Mouse (Mus musculus): ENCODE measurements around the gene Cd300e. TPM values are rescaled to one million over a fixed set of nuclear protein-coding genes. Genes with fewer than 3 reads are reported as not detected.

Cd300e gene
- polyA plus RNA-seq, 1 experiment from 2014 or later: 0.09 TPM

GRCm38 (mm10) chr11:115080886-115081285 lies 18.9 kb upstream of the Cd300e start:
- H3K27ac ChIP-seq: no peak overlapping the region
- H3K4me3 ChIP-seq: no peak overlapping the region
- no peak overlapping the region for H3K9ac ChIP-seq
- no peaks in the 10 kb centered on the region for H3K36me3 ChIP-seq
- 0 out of 2 replicates have a peak, but pooled peaks cover 2% of the 10 kb centered on the region for H3K4me1 ChIP-seq
- H3K9me3 ChIP-seq: no peaks in the 10 kb centered on the region
- 32% methylated on average over 13 of the region's 13 CpGs for WGBS
- no peak overlapping the region for H3K4me2 ChIP-seq
- no peak for ATAC-seq (ENCODE audit: insufficient number of reproducible peaks, low FRiP score, low TSS enrichment, low read depth)
- H3K27me3 ChIP-seq: peaks cover 16% of the 10 kb centered on the region

- Histone ChIP-seq H3K9ac (no peak overlapping the region), H3K27ac (no peak overlapping the region), H3K4me1 (0 out of 2 replicates have a peak, but pooled peaks cover 2% of the 10 kb centered on the region), H3K36me3 (no peaks in the 10 kb centered on the region), H3K9me3 (no peaks in the 10 kb centered on the region), H3K27me3 (peaks cover 3% of the 10 kb centered on the region; the same call in 1 of the 2 replicates), H3K4me2 (no peak overlapping the region), H3K4me3 (no peak overlapping the region)
- no peak for ATAC-seq (ENCODE audit: insufficient number of reproducible peaks, low FRiP score, low TSS enrichment, low read depth)
- 83% methylated on average over 5 of the region's 5 CpGs for WGBS
Measured at GRCm38 (mm10) chr11:115078680-115079079, 16.7 kb upstream of the Cd300e start.

DNA sequence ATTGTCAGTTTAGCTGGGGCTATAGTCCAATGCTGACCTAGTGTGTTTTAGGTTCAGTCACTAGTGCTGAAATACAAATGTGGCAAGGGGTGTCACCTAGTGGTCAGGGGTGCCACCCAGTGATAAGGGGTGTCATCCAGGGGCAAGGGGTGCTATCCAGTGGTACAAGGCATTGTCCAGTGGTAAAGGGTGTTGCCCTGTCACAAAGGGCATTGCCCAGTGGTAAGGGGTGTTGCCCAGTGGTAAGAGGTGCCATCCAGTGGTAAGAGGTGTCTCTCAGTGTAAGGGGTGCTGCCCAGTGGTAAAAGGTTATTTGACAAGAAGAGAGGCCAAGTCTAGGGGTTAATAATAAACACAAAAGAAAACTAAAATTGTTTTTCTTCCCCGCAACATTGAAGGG lies 15.5 kb upstream of the Cd300e start:
- 92% methylated on average over 1 of the region's 1 CpGs for WGBS
- Histone ChIP-seq H3K27me3 (no peaks in the 10 kb centered on the region), H3K9me3 (no peaks in the 10 kb centered on the region), H3K36me3 (no peaks in the 10 kb centered on the region), H3K4me1 (no peaks in the 10 kb centered on the region), H3K27ac (no peak overlapping the region), H3K4me2 (no peak overlapping the region), H3K9ac (no peak overlapping the region), H3K4me3 (no peak overlapping the region)
- no peak for ATAC-seq (ENCODE audit: insufficient number of reproducible peaks, low FRiP score, low TSS enrichment, low read depth)

DNA sequence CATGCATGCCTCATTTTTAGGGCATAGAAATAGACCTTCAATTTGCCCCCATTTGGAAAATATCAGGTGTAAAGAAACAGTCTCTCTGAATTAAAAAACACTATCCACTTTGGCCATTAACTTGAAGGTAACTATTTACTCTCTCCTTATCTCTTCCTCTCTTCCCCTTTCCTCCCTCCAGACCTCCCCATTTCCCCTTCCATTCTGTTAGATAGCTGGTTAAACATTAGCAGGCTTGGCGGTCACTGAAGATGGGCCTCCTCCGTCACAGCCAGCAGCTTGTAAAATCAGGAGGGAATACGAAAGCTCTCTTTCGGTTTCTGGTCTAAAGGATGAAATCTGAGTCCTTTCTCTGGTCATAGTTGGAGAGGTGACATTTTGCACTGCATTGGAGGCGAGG lies 13.9 kb upstream of the Cd300e start:
- no peak overlapping the region for H3K4me2 ChIP-seq
- ATAC-seq (ENCODE audit: insufficient number of reproducible peaks, low FRiP score, low TSS enrichment, low read depth): no peak
- no peak overlapping the region for H3K9ac ChIP-seq
- H3K4me3 ChIP-seq: no peak overlapping the region
- WGBS: 59% methylated on average over 5 of the region's 5 CpGs
- H3K27ac ChIP-seq: no peak overlapping the region
- H3K36me3 ChIP-seq: no peaks in the 10 kb centered on the region
- H3K9me3 ChIP-seq: no peaks in the 10 kb centered on the region
- peaks cover 8% of the 10 kb centered on the region; the same call in 1 of the 2 replicates for H3K4me1 ChIP-seq
- H3K27me3 ChIP-seq: no peaks in the 10 kb centered on the region; the same call in 1 of the 2 replicates

DNA sequence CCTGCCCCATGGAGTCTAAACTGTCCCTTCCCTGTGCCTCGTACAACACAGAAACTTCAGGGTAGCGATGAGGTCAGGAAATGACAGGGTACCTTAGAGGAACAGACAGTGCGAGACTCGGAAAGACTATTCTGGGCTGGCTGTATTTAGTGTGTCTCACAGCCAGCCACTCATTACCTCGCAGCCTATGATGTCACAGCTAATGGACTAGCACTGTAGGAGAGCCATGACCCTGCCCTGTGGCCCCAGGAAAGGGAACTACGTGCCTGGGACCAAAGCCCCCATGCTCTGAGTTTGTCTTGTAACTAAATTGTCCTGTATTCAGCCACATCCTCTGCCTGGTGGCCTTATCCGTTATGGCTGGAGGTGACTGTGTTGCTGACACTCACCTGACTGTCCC lies 13.4 kb upstream of the Cd300e start:
- Histone ChIP-seq H3K4me3 (no peak overlapping the region), H3K9ac (no peak overlapping the region), H3K9me3 (no peaks in the 10 kb centered on the region), H3K27ac (no peak overlapping the region), H3K36me3 (no peaks in the 10 kb centered on the region), H3K27me3 (no peaks in the 10 kb centered on the region; the same call in 1 of the 2 replicates), H3K4me2 (no peak overlapping the region), H3K4me1 (peaks cover 8% of the 10 kb centered on the region; the same call in 1 of the 2 replicates)
- 71% methylated on average over 7 of the region's 7 CpGs for WGBS
- no peak for ATAC-seq (ENCODE audit: insufficient number of reproducible peaks, low FRiP score, low TSS enrichment, low read depth)

- Histone ChIP-seq H3K36me3 (no peaks in the 10 kb centered on the region), H3K9ac (no peak overlapping the region), H3K4me1 (peaks cover 8% of the 10 kb centered on the region; the same call in 1 of the 2 replicates), H3K27ac (no peak overlapping the region), H3K4me2 (no peak overlapping the region), H3K4me3 (no peak overlapping the region), H3K27me3 (peaks cover 2% of the 10 kb centered on the region; the same call in 1 of the 2 replicates), H3K9me3 (no peaks in the 10 kb centered on the region)
- no peak for ATAC-seq (ENCODE audit: insufficient number of reproducible peaks, low FRiP score, low TSS enrichment, low read depth)
- 69% methylated on average over 5 of the region's 5 CpGs for WGBS
Measured at GRCm38 (mm10) chr11:115073002-115073401, 11.0 kb upstream of the Cd300e start.

DNA sequence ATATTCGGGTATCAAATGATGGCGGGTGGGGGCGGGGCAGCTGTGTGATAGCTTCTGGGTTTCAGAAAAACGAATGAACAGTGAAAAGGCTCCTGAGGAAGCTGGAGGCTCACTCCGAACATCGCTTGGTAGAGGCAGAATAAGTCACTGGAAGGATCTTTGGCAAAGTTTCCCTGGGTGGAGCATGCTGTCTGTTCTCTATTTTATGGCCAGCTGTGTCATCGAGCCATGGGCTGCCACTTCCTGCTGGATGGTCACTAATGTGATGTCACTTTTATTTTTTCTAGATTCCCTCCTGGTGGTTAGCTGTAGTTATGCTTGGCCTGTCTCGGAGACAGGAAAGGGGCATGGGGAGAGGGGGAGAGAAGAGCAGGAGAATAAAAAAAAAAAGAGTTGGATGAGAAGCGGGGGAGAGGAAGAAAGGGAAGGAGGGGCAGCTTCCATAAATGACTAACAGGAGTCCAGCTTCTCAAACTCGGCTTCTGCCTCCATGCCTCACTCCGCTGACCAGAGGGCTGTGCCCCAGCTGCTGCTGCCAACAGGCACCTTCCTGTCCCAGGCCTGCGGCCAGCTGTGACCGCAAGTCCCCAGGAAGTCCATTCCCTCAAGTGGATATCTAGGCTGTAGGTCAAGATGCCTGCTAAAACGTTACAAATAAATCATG lies 9.8 kb upstream of the Cd300e start:
- H3K4me1 ChIP-seq: peaks cover 8% of the 10 kb centered on the region; the same call in 1 of the 2 replicates
- no peaks in the 10 kb centered on the region for H3K36me3 ChIP-seq
- H3K4me2 ChIP-seq: 0 out of 2 replicates have a peak overlapping the region, but pooled peaks have one; percentile 14
- H3K9me3 ChIP-seq: no peaks in the 10 kb centered on the region
- 21% methylated on average over 14 of the region's 14 CpGs for WGBS
- no peak overlapping the region for H3K4me3 ChIP-seq
- no peak overlapping the region for H3K27ac ChIP-seq
- ATAC-seq (ENCODE audit: insufficient number of reproducible peaks, low FRiP score, low TSS enrichment, low read depth): no peak
- no peak overlapping the region for H3K9ac ChIP-seq
- H3K27me3 ChIP-seq: peaks cover 2% of the 10 kb centered on the region; the same call in 1 of the 2 replicates

GRCm38 (mm10) chr11:115071015-115071551 lies 9.1 kb upstream of the Cd300e start:
- 17% methylated on average over 9 of the region's 9 CpGs for WGBS
- Histone ChIP-seq H3K9ac (no peak overlapping the region), H3K36me3 (no peaks in the 10 kb centered on the region), H3K9me3 (no peaks in the 10 kb centered on the region), H3K4me2 (0 out of 2 replicates have a peak overlapping the region, but pooled peaks have one; percentile 5), H3K4me1 (peaks cover 8% of the 10 kb centered on the region; the same call in 1 of the 2 replicates), H3K4me3 (no peak overlapping the region), H3K27ac (no peak overlapping the region), H3K27me3 (peaks cover 2% of the 10 kb centered on the region; the same call in 1 of the 2 replicates)
- ATAC-seq (ENCODE audit: insufficient number of reproducible peaks, low FRiP score, low TSS enrichment, low read depth): no peak

DNA sequence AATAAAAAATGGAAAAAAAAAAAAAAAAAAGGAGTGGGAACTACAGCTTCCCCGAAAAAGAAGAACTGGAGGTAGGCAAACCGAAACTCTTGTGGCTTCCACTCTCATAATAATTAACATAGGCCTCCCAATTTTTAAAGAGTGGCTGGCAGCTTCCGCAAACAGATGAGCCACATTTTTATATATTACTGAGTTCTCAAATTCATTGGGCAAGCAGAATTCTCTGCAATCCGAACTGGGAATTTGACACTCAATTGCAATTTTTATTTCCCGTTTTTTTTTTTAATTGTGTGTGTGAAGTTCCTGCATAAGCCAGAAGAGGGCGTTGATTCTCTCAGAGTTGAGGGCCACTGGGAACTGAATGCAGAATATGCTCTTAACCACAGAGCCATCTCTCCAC lies 4.8 kb upstream of the Cd300e start:
- Histone ChIP-seq H3K4me3 (no peak overlapping the region), H3K4me2 (no peak overlapping the region), H3K27me3 (peaks cover 7% of the 10 kb centered on the region), H3K27ac (no peak overlapping the region), H3K9me3 (no peaks in the 10 kb centered on the region), H3K4me1 (peaks cover 4% of the 10 kb centered on the region; the same call in 1 of the 2 replicates), H3K36me3 (no peaks in the 10 kb centered on the region), H3K9ac (no peak overlapping the region)
- ATAC-seq (ENCODE audit: insufficient number of reproducible peaks, low FRiP score, low TSS enrichment, low read depth): no peak
- 62% methylated on average over 6 of the region's 6 CpGs for WGBS

DNA sequence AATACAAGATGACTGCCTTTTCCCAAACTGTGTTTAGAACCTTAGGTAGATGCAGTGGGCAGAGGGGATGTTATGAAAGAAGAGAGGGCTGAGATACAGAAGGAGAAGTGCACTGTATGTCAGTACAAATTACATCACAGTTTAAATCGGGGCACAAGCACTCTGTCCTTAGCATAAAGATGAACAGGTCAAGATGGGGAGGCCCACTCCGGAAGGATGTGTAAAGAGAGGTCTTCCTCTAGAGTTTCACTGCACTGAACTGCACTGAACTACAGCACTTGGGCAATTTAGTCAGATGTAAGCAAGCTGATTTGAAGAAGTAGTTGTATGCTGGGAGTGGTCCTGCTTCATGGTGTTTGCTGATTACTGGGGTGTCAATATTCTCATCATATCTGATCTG lies 2.2 kb downstream of the Cd300e start:
- ATAC-seq (ENCODE audit: insufficient number of reproducible peaks, low FRiP score, low TSS enrichment, low read depth): no peak

DNA sequence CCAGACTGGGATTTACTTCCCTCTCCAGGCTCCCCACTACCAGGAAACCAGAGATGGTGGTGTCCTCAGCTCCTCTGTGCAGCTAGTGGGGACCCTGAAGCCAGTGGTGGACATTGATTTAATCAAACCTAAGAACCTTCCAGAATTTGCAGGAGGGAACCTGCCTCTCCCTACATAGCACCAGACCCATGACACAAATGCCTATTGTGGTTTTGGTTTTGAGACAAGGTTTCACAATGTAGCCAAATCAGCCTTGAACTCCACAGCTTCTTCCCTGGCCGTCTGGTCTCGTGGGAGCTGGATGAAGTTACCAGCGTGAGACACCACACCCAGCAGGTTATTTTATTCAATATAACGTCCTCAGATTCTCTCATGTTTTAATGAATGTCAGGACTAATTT lies 3.3 kb downstream of the Cd300e start:
- H3K4me2 ChIP-seq: no peak overlapping the region
- 0 out of 2 replicates have a peak, but pooled peaks cover 4% of the 10 kb centered on the region for H3K27me3 ChIP-seq
- H3K4me3 ChIP-seq: no peak overlapping the region
- H3K36me3 ChIP-seq: no peaks in the 10 kb centered on the region
- no peaks in the 10 kb centered on the region for H3K4me1 ChIP-seq
- no peak overlapping the region for H3K9ac ChIP-seq
- no peak overlapping the region for H3K27ac ChIP-seq
- no peak for ATAC-seq (ENCODE audit: insufficient number of reproducible peaks, low FRiP score, low TSS enrichment, low read depth)
- WGBS: 79% methylated on average over 4 of the region's 4 CpGs
- H3K9me3 ChIP-seq: no peaks in the 10 kb centered on the region

More for the DNA sequence above, 2.2 kb downstream of the Cd300e start:
- 82% methylated on average over 2 of the region's 2 CpGs for WGBS
- no peak overlapping the region for H3K27ac ChIP-seq
- no peaks in the 10 kb centered on the region for H3K4me1 ChIP-seq
- H3K36me3 ChIP-seq: no peaks in the 10 kb centered on the region
- H3K4me3 ChIP-seq: no peak overlapping the region
- no peak overlapping the region for H3K9ac ChIP-seq
- no peaks in the 10 kb centered on the region for H3K9me3 ChIP-seq
- H3K27me3 ChIP-seq: peaks cover 4% of the 10 kb centered on the region; the same call in 1 of the 2 replicates
- no peak overlapping the region for H3K4me2 ChIP-seq

- H3K27ac ChIP-seq: no peak overlapping the region
- H3K27me3 ChIP-seq: no peaks in the 10 kb centered on the region
- H3K36me3 ChIP-seq: no peaks in the 10 kb centered on the region
- ATAC-seq (ENCODE audit: insufficient number of reproducible peaks, low FRiP score, low TSS enrichment, low read depth): no peak
- no peak overlapping the region for H3K4me2 ChIP-seq
- H3K4me1 ChIP-seq: no peaks in the 10 kb centered on the region
- no peak overlapping the region for H3K4me3 ChIP-seq
- no peak overlapping the region for H3K9ac ChIP-seq
- no peaks in the 10 kb centered on the region for H3K9me3 ChIP-seq
Measured at GRCm38 (mm10) chr11:115054537-115054936, 7.4 kb downstream of the Cd300e start.

Measured in limb, embryonic 15.5 days (tissue).